Mouse (Mus musculus): ENCODE measurements around the gene Baiap2l1. TPM values are rescaled to one million over a fixed set of nuclear protein-coding genes. Genes with fewer than 3 reads are reported as not detected.
A peak's percentile ranks its signal among the peaks of the same experiment; 100 is the strongest.

Gene Baiap2l1
- polyA plus RNA-seq, 1 experiment from 2014 or later: 25.3 TPM

GRCm38 (mm10) chr5:144238969-144239368 is 118.9 kb downstream of the Baiap2l1 start:
- Histone ChIP-seq H3K27me3 (ENCODE audit: control insufficient read depth, insufficient read depth, low read length) (no peaks in the 10 kb centered on the region), H3K36me3 (ENCODE audit: control insufficient read depth, insufficient read depth, low read length) (no peaks in the 10 kb centered on the region), H3K9ac (ENCODE audit: low read length) (no peak overlapping the region), H3K9me3 (ENCODE audit: control insufficient read depth, low read length) (no peaks in the 10 kb centered on the region), H3K4me1 (replicated peaks; ENCODE audit: control insufficient read depth, insufficient read depth) (no peaks in the 10 kb centered on the region), H3K27ac (replicated peaks) (no peak overlapping the region), H3K4me2 (replicated peaks; ENCODE audit: low read depth) (no peak overlapping the region), H3K4me3 (ENCODE audit: low read depth, low read length) (no peak overlapping the region)
- DNase-seq (ENCODE audit: low spot score): no peak
- ATAC-seq (ENCODE audit: low FRiP score, low TSS enrichment): no peak
- 74% methylated on average over 1 of the region's 1 CpGs for WGBS
- TF ChIP-seq EP300 (optimal IDR thresholded peaks at IDR 0.05): no peak
- TF ChIP-seq CTCF (IDR thresholded peaks at IDR 0.05; ENCODE audit: low read depth): no peak

GRCm38 (mm10) chr5:144234714-144235113 is 123.2 kb downstream of the Baiap2l1 start:
- H3K4me2 ChIP-seq (replicated peaks; ENCODE audit: low read depth): no peak overlapping the region
- no peaks in the 10 kb centered on the region for H3K36me3 ChIP-seq (ENCODE audit: control insufficient read depth, insufficient read depth, low read length)
- no peak overlapping the region for H3K9ac ChIP-seq (ENCODE audit: low read length)
- H3K4me1 ChIP-seq (replicated peaks; ENCODE audit: control insufficient read depth, insufficient read depth): no peaks in the 10 kb centered on the region
- H3K9me3 ChIP-seq (ENCODE audit: control insufficient read depth, low read length): no peaks in the 10 kb centered on the region
- no peak for DNase-seq (ENCODE audit: low spot score)
- no peak overlapping the region for H3K27ac ChIP-seq (replicated peaks)
- no peak for ATAC-seq (ENCODE audit: low FRiP score, low TSS enrichment)
- no peak for TF ChIP-seq CTCF (IDR thresholded peaks at IDR 0.05; ENCODE audit: low read depth)
- TF ChIP-seq EP300 (optimal IDR thresholded peaks at IDR 0.05): no peak
- WGBS: 74% methylated on average over 7 of the region's 7 CpGs
- no peak overlapping the region for H3K4me3 ChIP-seq (ENCODE audit: low read depth, low read length)
- H3K27me3 ChIP-seq (ENCODE audit: control insufficient read depth, insufficient read depth, low read length): no peaks in the 10 kb centered on the region

- Histone ChIP-seq H3K4me2 (replicated peaks; ENCODE audit: low read depth) (no peak overlapping the region), H3K9me3 (ENCODE audit: control insufficient read depth, low read length) (no peaks in the 10 kb centered on the region), H3K27me3 (ENCODE audit: control insufficient read depth, insufficient read depth, low read length) (no peaks in the 10 kb centered on the region), H3K36me3 (ENCODE audit: control insufficient read depth, insufficient read depth, low read length) (no peaks in the 10 kb centered on the region), H3K9ac (ENCODE audit: low read length) (no peak overlapping the region), H3K27ac (replicated peaks) (no peak overlapping the region), H3K4me1 (replicated peaks; ENCODE audit: control insufficient read depth, insufficient read depth) (no peaks in the 10 kb centered on the region), H3K4me3 (ENCODE audit: low read depth, low read length) (no peak overlapping the region)
- ATAC-seq (ENCODE audit: low FRiP score, low TSS enrichment) (no peak), DNase-seq (ENCODE audit: low spot score) (no peak)
- TF ChIP-seq EP300 (optimal IDR thresholded peaks at IDR 0.05) (no peak), CTCF (IDR thresholded peaks at IDR 0.05; ENCODE audit: low read depth) (no peak)
- 61% methylated on average over 6 of the region's 6 CpGs for WGBS
Measured at GRCm38 (mm10) chr5:144234222-144234621, 123.7 kb downstream of the Baiap2l1 start.

- Histone ChIP-seq H3K9ac (ENCODE audit: low read length) (no peak overlapping the region), H3K36me3 (ENCODE audit: control insufficient read depth, insufficient read depth, low read length) (no peaks in the 10 kb centered on the region), H3K9me3 (ENCODE audit: control insufficient read depth, low read length) (no peaks in the 10 kb centered on the region), H3K27me3 (ENCODE audit: control insufficient read depth, insufficient read depth, low read length) (no peaks in the 10 kb centered on the region), H3K4me2 (replicated peaks; ENCODE audit: low read depth) (no peak overlapping the region), H3K4me1 (replicated peaks; ENCODE audit: control insufficient read depth, insufficient read depth) (no peaks in the 10 kb centered on the region), H3K27ac (replicated peaks) (no peak overlapping the region), H3K4me3 (ENCODE audit: low read depth, low read length) (no peak overlapping the region)
- no peak for DNase-seq (ENCODE audit: low spot score)
- TF ChIP-seq CTCF (IDR thresholded peaks at IDR 0.05; ENCODE audit: low read depth): no peak
- no peak for TF ChIP-seq EP300 (optimal IDR thresholded peaks at IDR 0.05)
- no peak for ATAC-seq (ENCODE audit: low FRiP score, low TSS enrichment)
- 85% methylated on average over 5 of the region's 5 CpGs for WGBS
Measured at GRCm38 (mm10) chr5:144232531-144232930, 125.4 kb downstream of the Baiap2l1 start.

GRCm38 (mm10) chr5:144231410-144231809 is 126.5 kb downstream of the Baiap2l1 start:
- DNase-seq (ENCODE audit: low spot score) (no peak), ATAC-seq (ENCODE audit: low FRiP score, low TSS enrichment) (peak; percentile 50; the same call in 1 of the 2 replicates)
- H3K27ac ChIP-seq (replicated peaks): no peak overlapping the region
- no peaks in the 10 kb centered on the region for H3K4me1 ChIP-seq (replicated peaks; ENCODE audit: control insufficient read depth, insufficient read depth)
- peak; percentile 73 for TF ChIP-seq CTCF (IDR thresholded peaks at IDR 0.05; ENCODE audit: low read depth)
- no peak for TF ChIP-seq EP300 (optimal IDR thresholded peaks at IDR 0.05)
- no peaks in the 10 kb centered on the region for H3K27me3 ChIP-seq (ENCODE audit: control insufficient read depth, insufficient read depth, low read length)
- no peak overlapping the region for H3K9ac ChIP-seq (ENCODE audit: low read length)
- WGBS: 47% methylated on average over 1 of the region's 1 CpGs
- no peaks in the 10 kb centered on the region for H3K9me3 ChIP-seq (ENCODE audit: control insufficient read depth, low read length)
- no peaks in the 10 kb centered on the region for H3K36me3 ChIP-seq (ENCODE audit: control insufficient read depth, insufficient read depth, low read length)
- H3K4me3 ChIP-seq (ENCODE audit: low read depth, low read length): no peak overlapping the region
- no peak overlapping the region for H3K4me2 ChIP-seq (replicated peaks; ENCODE audit: low read depth)

GRCm38 (mm10) chr5:144230216-144230615 is 127.7 kb downstream of the Baiap2l1 start:
- H3K4me2 ChIP-seq (replicated peaks; ENCODE audit: low read depth): no peak overlapping the region
- ATAC-seq (ENCODE audit: low FRiP score, low TSS enrichment): no peak
- H3K9me3 ChIP-seq (ENCODE audit: control insufficient read depth, low read length): no peaks in the 10 kb centered on the region
- 90% methylated on average over 7 of the region's 7 CpGs for WGBS
- H3K27ac ChIP-seq (replicated peaks): no peak overlapping the region
- H3K36me3 ChIP-seq (ENCODE audit: control insufficient read depth, insufficient read depth, low read length): no peaks in the 10 kb centered on the region
- no peak overlapping the region for H3K4me3 ChIP-seq (ENCODE audit: low read depth, low read length)
- no peak for DNase-seq (ENCODE audit: low spot score)
- H3K4me1 ChIP-seq (replicated peaks; ENCODE audit: control insufficient read depth, insufficient read depth): no peaks in the 10 kb centered on the region
- TF ChIP-seq EP300 (optimal IDR thresholded peaks at IDR 0.05): no peak
- TF ChIP-seq CTCF (IDR thresholded peaks at IDR 0.05; ENCODE audit: low read depth): no peak
- H3K9ac ChIP-seq (ENCODE audit: low read length): no peak overlapping the region
- no peaks in the 10 kb centered on the region for H3K27me3 ChIP-seq (ENCODE audit: control insufficient read depth, insufficient read depth, low read length)
